In the genomic region with DNA sequence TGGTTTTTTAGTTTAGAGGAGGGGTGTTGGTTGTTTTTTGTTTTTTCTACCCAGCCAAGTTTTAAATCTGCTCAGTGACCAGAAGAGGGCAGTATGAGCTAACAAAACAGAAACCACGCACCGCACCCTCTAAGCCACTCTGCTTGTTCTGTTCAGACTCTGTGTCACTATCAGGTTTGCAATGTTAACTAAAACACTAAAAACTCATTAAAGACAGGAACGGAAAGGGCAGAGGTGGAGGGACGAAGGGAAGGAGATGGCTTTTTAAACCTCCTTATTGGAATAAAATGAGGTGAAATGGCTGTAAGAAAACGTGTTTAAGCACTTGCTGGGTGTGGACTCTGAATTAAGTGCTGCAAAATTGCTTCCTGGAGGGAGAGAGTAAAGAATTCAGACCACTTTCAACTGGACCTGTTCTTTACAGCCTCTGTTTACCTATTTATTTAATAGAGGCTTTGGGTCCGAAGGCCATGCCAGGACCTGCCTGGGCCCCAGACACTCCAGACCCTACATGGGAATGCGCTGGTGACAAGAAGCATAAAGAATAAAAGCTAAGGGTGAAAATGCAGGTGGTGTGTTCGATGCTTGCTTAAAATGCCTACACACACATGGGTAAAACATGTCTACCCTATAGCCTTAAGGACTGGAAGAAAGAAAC, we compare ENCODE assay signal across 7 mouse cellular contexts.
DNase-seq lines count a peak whose midpoint lies in the region.

No protein-coding gene starts in this region.

- DNase-seq in ES-CJ7 (ENCODE audit: low read depth, low spot score) = peak; percentile 78
- peak; percentile 18 to 75 for DNase-seq in adrenal gland, adult (ENCODE audit: inconsistent age in 2 of 2, low spot score in 1 of 2)
- peak; percentile 86 for DNase-seq in embryo, embryonic 10.5 days (ENCODE audit: low spot score)
- peak; percentile 15 to 40 for DNase-seq in heart, postnatal 14 days
- peak; percentile 37 to 57 for DNase-seq in kidney, postnatal 4 days
- DNase-seq in lung, postnatal 10 days = peak; percentile 50
- peak; percentile 84 for DNase-seq in retina, embryonic 14.5 days (ENCODE audit: low spot score)

- intact Hi-C loops in heart, postnatal 14 days (cut with DNase I) = loop anchor here (1.0 to 5.0 kb wide), 4 partner anchors 252 to 655 kb away; no protein-coding TSS in a partner anchor

Comparison
In these comparisons a context has a peak if more than half of its experiments do, and no peak if none do; other contexts are left out.
1. Peak in every context shown above with its lines: DNase-seq.
2. DNase-seq: peak in every context shown above with its lines; median percentile 86 in embryo, embryonic 10.5 days; 84 in retina, embryonic 14.5 days; 78 in ES-CJ7; 50 in lung, postnatal 10 days; 47 in kidney, postnatal 4 days; 46 in adrenal gland, adult; 28 in heart, postnatal 14 days.